Mouse (Mus musculus) heart, postnatal 36 days (tissue): ENCODE results near the gene Crybg1. TPM values are rescaled to one million over a fixed set of nuclear protein-coding genes. Genes with fewer than 3 reads are reported as not detected.

Source experiments
- DNase-seq, 2 experiments: peaks; one replicate each; pipeline ENCODE4 v3.0.0; 2021 to 2022
- intact Hi-C: fragments of 180-260 bp; cut with DNase I; formaldehyde crosslinking; loops from one replicate; pipeline ENCODE4 v1.15.1; 2025
- total RNA-seq, 2 experiments: library from RNA; stranded (reverse); gene quantifications; 2 replicates each; pipeline ENCODE4 v1.2.3; 2021

The Crybg1 gene
- total RNA-seq, 2 experiments from 2014 or later: 2.4 to 3.8 TPM

DNA sequence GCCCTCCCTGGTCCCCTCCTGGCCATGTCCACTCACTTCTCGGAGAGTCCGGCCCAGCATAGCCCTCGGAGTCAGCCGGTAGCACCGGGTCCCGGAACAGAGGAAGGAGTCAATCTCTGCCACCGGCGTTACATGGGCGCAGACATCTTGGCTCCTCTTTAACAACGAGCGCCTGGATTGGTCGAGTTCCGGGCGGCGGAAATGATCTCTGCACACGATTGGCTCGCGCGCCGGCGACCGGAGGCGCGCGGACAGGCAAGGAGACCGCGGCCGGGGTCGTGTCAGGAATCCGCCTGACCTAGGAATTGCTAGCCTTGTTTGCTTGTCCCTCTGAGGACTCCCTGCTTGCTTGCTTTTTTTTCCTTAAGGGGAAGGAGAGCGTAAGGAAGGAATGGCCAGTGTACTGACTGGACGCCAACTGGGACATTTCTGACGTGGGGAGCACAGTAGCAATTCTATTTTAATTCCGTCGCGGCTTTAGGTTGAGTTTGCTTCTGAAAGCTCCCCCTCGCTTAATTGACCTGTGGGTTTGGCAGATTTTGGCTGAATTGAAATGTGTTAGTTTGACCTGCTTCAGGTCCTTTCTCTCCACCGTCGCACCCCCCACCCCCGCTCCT is 247.0 kb downstream of the Crybg1 start, which contains the start of the genes Qrsl1 and Rtn4ip1:
TSS of gene Qrsl1 (minus strand) at position 168 of the 617 bp plus-strand sequence.
TSS of gene Rtn4ip1 (plus strand) at position 230 of the 617 bp plus-strand sequence.
- peak; percentile 94 for DNase-seq
- intact Hi-C loops: no loop called here

DNA sequence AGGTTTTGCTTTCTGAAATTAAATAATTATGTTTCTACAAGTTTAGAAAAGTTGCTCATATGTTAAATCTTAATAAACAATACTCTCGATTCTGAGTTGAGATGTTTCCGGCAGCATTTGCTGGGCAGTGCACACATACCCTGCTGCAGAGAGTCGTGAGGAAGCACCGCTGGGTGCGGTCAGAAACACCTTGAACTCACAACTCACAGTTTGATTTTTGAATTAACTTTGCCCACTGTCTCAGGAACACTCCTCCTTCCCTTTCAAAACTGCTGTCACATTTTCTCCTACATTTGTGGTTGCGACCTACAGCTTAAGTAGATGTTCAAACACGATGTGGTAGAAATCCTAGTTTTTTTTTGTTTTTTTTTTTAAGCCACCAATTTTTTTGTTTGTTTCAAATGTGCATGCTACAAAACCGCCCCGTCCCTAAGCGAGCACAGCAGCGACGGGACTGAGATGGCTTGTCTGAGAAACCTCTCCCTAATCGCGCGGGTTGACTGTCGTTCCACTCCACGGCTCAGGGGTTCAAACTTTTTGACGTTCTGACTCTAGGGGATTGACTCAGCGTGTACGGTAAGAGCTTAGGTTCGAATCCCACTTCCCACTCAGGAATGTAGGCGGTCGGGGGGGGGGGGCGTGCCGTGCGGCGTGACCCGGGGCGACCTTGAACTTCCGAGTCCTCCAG is 247.6 kb downstream of the Crybg1 start:
- no peak for DNase-seq
- intact Hi-C loops: no loop called here

Other genes starting within 250 kb of the Crybg1 start
- gene Qrsl1, start 247.1 kb downstream of the Crybg1 start, total RNA-seq: 10 to 100 TPM; 24.8 to 27.1 TPM
- 10 to 100 TPM; 58.5 to 65.3 TPM for gene Rtn4ip1, start 247.0 kb downstream of the Crybg1 start, total RNA-seq
- 10 to 100 TPM; 14.8 TPM for gene Atg5, start 119.5 kb upstream of the Crybg1 start, total RNA-seq